Mouse (Mus musculus) testis, adult 2 months (tissue): ENCODE data around the gene Fndc7. TPM values are rescaled to one million over a fixed set of nuclear protein-coding genes. Genes with fewer than 3 reads are reported as not detected.
A peak's percentile ranks its signal among the peaks of the same experiment; 100 is the strongest.

Experiments
- H3K27ac ChIP-seq: fragments of 200-500 bp; 2 replicates; pipeline ENCODE4 v1.5.1; 2012; ENCODE audit warnings: low read depth, low read length; ENCODE audit not compliant: control insufficient read depth, insufficient read depth
- H3K27me3 ChIP-seq: fragments of 200-500 bp; 2 replicates; pipeline ENCODE4 v1.6.1; 2012; ENCODE audit warnings: mild to moderate bottlenecking, low read length, moderate library complexity; ENCODE audit not compliant: control insufficient read depth, insufficient read depth
- H3K36me3 ChIP-seq: fragments of 200-500 bp; 2 replicates; pipeline ENCODE4 v1.6.1; 2012; ENCODE audit warnings: mild to moderate bottlenecking, low read length; ENCODE audit not compliant: control insufficient read depth, insufficient read depth
- H3K4me1 ChIP-seq: fragments of 200-500 bp; 2 replicates; pipeline ENCODE4 v1.6.1; 2012; ENCODE audit warnings: low read length; ENCODE audit not compliant: control insufficient read depth, insufficient read depth
- H3K4me3 ChIP-seq: fragments of 200-500 bp; 2 replicates; pipeline ENCODE4 v1.5.1; 2012; ENCODE audit warnings: low read depth, mild to moderate bottlenecking, low read length, moderate library complexity, mixed read lengths; ENCODE audit not compliant: control insufficient read depth
- CTCF ChIP-seq: fragments of 200-500 bp; IDR thresholded peaks from 2 replicates; pipeline ENCODE4 v1.5.1; 2012; ENCODE audit warnings: low read depth, mild to moderate bottlenecking, inconsistent platforms, low read length, moderate library complexity; ENCODE audit not compliant: control insufficient read depth, insufficient read depth, insufficient replicate concordance
- POLR2A ChIP-seq: fragments of 200-500 bp; IDR thresholded peaks from 2 replicates; pipeline ENCODE4 v1.6.1; 2012; ENCODE audit warnings: low read depth, mild to moderate bottlenecking, inconsistent platforms, low read length, moderate library complexity; ENCODE audit not compliant: control insufficient read depth
- polyA plus RNA-seq: library from polyadenylated mRNA; depleted of rRNA; stranded (reverse); fragments of >200 nt; gene quantifications from 2 replicates; pipeline ENCODE4 v1.2.3, GENCODE M21; 2012

Fndc7 gene
- polyA plus RNA-seq, 1 experiment = 0.53 TPM

DNA sequence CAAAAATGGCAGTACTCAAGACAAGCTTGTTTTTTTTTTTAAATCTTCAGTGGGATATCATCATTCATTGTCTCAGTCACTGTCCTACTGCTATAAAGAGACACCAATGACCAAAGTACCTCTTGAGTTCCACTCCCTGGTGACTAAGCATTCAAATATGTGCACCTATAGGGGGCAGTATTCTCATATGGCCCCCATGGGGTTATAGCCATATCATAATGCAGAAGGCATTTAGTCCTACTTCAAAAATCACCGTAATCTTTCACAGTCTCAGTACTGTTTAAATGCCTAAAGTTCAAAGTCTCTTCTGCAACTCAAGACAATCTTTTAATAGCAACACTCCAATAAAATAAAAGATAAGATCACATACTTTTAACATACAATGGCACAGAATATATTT lies 29.0 kb upstream of the Fndc7 start:
- TF ChIP-seq CTCF (no peak), POLR2A (no peak)
- Histone ChIP-seq H3K4me3 (no peak overlapping the region), H3K4me1 (peaks cover 6% of the 10 kb centered on the region), H3K27me3 (no peaks in the 10 kb centered on the region), H3K36me3 (no peaks in the 10 kb centered on the region), H3K27ac (no peak overlapping the region)

DNA sequence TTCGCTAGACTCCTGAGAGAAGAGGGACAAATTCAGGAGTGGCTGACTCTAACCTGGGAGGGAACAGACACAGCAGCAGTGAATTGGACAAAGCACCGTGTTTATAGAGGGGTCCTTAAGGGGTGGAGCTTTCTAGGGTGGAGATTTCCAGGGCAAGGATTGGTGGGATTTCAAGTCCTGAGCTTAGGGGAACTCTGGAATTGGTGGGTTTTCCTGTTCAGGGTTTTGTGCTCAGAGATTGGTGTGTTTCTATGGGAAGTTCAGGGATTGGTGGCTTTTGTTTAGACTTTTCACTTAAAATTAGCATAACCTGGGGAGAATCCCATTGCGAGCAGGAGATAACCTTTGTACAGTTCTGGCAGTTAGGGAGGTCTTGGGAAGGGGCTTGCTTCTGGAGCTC lies 28.2 kb upstream of the Fndc7 start:
- Histone ChIP-seq H3K4me3 (no peak overlapping the region), H3K27me3 (no peaks in the 10 kb centered on the region), H3K36me3 (no peaks in the 10 kb centered on the region), H3K4me1 (peaks cover 12% of the 10 kb centered on the region), H3K27ac (no peak overlapping the region)
- TF ChIP-seq CTCF = no peak
- no peak for TF ChIP-seq POLR2A

DNA sequence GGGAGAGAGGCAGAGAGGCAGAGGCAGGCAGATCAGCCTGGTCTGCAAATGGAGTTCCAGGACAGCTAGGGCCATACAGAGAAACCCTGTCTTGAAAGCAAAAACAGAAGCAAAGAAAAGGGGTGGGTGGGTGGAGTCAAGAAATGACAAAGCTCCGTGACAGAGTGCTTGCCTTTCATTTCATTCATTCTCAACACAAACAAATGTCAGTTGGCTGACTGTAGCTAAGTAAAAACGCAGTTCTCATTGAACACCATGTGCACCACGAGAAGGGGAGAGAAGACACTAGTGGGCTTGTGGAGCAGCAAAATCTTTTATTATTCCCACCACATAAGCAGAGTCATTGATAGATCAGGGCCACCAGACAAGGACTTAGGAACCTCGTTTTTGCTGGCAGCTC lies 27.0 kb upstream of the Fndc7 start:
- TF ChIP-seq CTCF (no peak), POLR2A (no peak)
- H3K4me3 ChIP-seq = no peak overlapping the region
- peaks cover 12% of the 10 kb centered on the region for H3K4me1 ChIP-seq
- no peaks in the 10 kb centered on the region for H3K27me3 ChIP-seq
- H3K36me3 ChIP-seq = no peaks in the 10 kb centered on the region
- no peak overlapping the region for H3K27ac ChIP-seq

DNA sequence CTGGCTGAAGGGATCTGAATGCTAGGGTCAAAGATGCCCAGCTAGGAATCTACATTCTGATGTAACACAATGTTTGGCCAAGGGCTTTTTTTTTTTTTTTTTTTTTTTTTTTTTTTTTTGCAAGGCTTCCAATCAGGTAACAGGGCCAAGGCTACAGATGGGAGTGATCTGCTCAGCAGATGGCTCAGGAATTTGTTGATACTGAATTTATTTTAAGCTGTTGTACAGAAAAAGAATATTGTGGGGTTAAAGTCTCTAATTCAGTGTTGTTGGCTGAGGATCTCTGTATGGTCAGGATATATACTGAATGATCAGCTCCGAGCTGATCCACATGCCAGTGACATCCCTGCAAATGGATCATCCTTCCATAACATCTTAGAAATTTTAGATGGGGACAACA lies 26.2 kb upstream of the Fndc7 start:
- Histone ChIP-seq H3K36me3 (no peaks in the 10 kb centered on the region), H3K27ac (no peak overlapping the region), H3K4me1 (peaks cover 12% of the 10 kb centered on the region), H3K27me3 (no peaks in the 10 kb centered on the region), H3K4me3 (no peak overlapping the region)
- no peak for TF ChIP-seq POLR2A
- no peak for TF ChIP-seq CTCF

DNA sequence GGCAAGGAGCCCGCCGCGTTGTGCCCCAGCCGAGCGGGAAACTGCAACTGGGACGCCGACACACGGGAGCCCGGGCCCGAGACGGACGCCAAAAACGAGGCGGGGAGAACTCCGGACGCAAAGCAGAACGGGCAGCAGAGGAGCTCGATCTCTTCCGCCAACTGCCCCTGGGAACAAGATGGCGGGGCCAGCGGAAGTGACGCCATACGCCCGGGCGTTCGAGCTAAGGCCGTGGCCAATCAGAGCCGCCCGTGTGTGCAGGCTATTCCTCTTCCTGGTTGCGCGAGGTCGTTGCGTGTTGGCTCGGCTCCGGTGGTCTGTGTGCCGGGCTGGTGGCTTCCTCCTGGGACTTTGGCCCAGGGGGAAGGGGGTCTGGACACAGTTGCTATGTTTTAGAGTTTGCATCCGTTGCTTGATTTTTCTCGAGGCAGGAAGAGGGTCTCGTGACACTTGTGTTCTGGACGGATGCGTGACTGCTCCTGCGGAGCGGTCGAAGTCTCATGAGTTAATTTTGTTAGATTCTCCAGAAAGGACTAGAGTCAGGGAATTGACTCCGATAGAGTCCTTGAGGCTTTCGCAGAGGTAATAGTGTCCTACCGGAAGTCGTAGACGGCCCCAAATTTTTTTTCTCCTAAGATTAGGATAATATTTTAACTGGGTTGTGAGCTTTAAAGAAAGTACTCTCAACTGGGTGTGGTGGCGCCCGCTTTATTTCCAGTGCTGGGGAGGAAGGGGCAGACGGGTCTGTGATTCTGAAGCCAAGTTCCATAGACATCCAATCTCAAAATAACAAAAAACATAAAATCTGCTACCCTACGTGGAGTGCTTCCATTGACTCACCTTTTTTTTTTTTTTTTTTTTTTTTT lies 22.0 kb upstream of the Fndc7 start, which contains the start of gene Prpf38b:
TSS of gene Prpf38b (minus strand) at position 180 of the 866 bp plus-strand sequence.
- TF ChIP-seq POLR2A = peak; percentile 96
- 0 out of 2 replicates have a peak, but pooled peaks have one; percentile 12 for TF ChIP-seq CTCF
- H3K4me3 ChIP-seq = peak within 1 kb of the TSS; percentile 96
- H3K36me3 ChIP-seq = no peaks in the 10 kb centered on the region; the same call in 1 of the 2 replicates
- H3K27ac ChIP-seq = peak within 1 kb of the TSS; percentile 96
- H3K4me1 ChIP-seq = peaks cover 20% of the 10 kb centered on the region
- no peaks in the 10 kb centered on the region for H3K27me3 ChIP-seq

DNA sequence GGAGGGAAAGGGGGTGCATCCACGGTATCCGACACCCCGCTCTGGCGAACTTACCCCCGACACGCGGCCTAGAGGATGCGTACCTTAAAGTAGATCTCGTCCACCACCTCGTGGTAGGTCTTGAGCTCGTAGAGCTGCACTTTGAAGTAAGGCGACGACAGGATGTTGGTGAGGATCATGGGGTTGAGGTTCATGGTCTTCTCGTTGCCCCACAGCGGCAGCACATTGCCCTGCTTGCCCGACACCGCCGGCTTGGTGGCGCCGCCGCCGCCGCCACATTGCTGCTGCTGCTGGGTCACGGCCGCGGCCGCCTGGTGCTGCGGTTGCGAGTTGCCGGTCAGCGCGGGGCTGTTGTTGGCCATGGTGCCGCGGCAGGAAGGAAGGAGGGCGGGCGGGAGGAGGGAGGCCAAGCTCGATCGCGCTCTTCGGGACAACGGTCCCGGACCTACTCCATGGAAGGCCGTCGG lies 21.3 kb upstream of the Fndc7 start:
- Histone ChIP-seq H3K36me3 (no peaks in the 10 kb centered on the region; the same call in 1 of the 2 replicates), H3K4me1 (peaks cover 20% of the 10 kb centered on the region)
- TF ChIP-seq CTCF (no peak; the same call in 1 of the 2 replicates), POLR2A (no peak; the same call in none of the 2 replicates)

DNA sequence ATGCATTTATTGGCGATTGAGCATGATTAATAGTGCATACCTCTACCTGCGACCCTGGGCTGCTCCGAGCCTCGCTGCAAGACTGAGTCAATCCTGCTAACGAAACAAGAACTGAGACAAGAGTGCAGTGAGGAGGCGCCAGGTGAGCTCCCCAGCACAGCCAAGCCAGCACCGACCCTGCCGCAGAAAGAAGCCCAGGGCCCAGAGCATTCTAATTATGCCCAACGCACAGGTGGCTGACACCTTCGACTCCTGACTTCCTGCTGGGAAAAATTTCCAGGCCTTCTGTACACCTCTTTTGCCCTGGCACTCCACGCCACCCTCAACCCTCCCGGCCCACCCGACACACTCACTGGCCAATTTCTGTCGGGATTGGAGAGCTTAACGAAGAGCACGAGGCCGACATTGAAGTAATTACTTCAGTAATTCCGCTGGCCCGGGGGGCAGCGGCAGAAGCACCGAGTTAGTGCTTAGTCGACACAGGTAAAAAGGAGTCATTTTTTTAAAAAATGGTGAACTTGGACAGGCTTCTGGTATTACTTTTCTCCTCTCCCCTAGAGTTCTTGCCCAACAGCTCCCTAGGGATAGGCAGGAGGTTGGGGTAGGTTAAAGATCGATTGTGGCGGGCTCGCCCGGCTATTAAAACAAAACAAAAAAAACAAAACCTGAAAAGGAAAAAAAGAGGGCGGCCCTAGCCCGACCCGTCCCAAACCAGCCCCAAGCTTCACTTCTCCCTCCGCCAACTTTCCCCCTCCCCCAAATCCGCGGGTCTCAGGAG lies 20.7 kb upstream of the Fndc7 start:
- peak overlapping the region; percentile 96 for H3K4me3 ChIP-seq
- H3K4me1 ChIP-seq = peaks cover 20% of the 10 kb centered on the region
- H3K27me3 ChIP-seq = no peaks in the 10 kb centered on the region
- H3K27ac ChIP-seq = peak overlapping the region; percentile 96
- H3K36me3 ChIP-seq = no peaks in the 10 kb centered on the region; the same call in 1 of the 2 replicates
- TF ChIP-seq CTCF = no peak
- no peak; the same call in 1 of the 2 replicates for TF ChIP-seq POLR2A

More for the DNA sequence above, 21.3 kb upstream of the Fndc7 start:
- Histone ChIP-seq H3K27me3 (no peaks in the 10 kb centered on the region), H3K27ac (peak overlapping the region; percentile 96), H3K4me3 (peak overlapping the region; percentile 96)
